Mouse (Mus musculus) bone marrow macrophage, adult 2 months (primary cell): ENCODE data around the gene Acacb.

Experiments used
- CTCF ChIP-seq: IDR thresholded peaks from 2 replicates; pipeline ENCODE4 v1.5.1; 2012; ENCODE audit warnings: low read depth, mild to moderate bottlenecking, low read length, moderate library complexity
- POLR2A ChIP-seq: IDR thresholded peaks from 2 replicates; pipeline ENCODE4 v1.6.1; 2012; ENCODE audit warnings: mild to moderate bottlenecking, low read depth, low read length, borderline replicate concordance

DNA sequence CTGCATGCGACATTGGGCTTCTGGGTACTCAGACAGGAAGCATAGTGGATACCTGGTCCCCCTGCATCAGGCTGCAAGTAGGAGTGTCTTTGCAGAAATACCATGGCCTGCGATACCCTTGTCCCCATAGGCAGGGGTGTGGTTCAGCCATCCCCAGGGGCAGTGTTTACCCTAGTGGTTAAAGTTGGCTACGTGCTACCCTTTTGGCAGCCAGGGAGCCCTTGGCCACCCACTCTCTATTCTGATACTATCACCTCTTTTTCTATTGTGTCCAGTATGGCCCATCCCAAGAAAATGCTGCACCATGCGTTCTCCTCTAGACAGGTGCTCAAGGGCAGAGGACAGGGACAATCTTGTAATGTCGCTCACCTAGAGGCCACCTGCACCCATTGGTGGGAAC is 8.4 kb downstream of the Acacb start:
- TF ChIP-seq CTCF (no peak), POLR2A (no peak)
